Mouse (Mus musculus) intestine, postnatal 0 days (tissue): Measurements from ENCODE around the gene Gm40460. TPM values are rescaled to one million over a fixed set of nuclear protein-coding genes. Genes with fewer than 3 reads are reported as not detected.
"Not testable (repeated sequence)": the region's sequence is repeated elsewhere in the genome, so short reads cannot be mapped to it uniquely, and the experiment has no call there.

Experiments used
- ATAC-seq: fragments of 200-750 bp; cut with Nextera tagmentation; 2 replicates; pipeline ENCODE4 v1.8.0; 2017; ENCODE audit warnings: mild to moderate bottlenecking, moderate TSS enrichment, moderate library complexity
- H3K27ac ChIP-seq: fragments of 300-500 bp; sonication (generic); 2 replicates; pipeline ENCODE4 v1.5.1; 2014; ENCODE audit warnings: mild to moderate bottlenecking, low read depth, low read length, moderate library complexity
- H3K27me3 ChIP-seq: fragments of 300-500 bp; sonication (generic); replicated peaks from 2 replicates; pipeline ENCODE4 v1.6.1; 2014; ENCODE audit warnings: low read length, mixed read lengths; ENCODE audit not compliant: control insufficient read depth, insufficient read depth
- H3K36me3 ChIP-seq: fragments of 300-500 bp; sonication (generic); 2 replicates; pipeline ENCODE4 v1.6.1; 2014; ENCODE audit warnings: mild to moderate bottlenecking, moderate library complexity; ENCODE audit not compliant: control insufficient read depth, insufficient read depth
- H3K4me1 ChIP-seq: fragments of 300-500 bp; sonication (generic); replicated peaks from 2 replicates; pipeline ENCODE4 v1.6.1; 2014; ENCODE audit warnings: antibody characterized with exemption, low read length, mixed read lengths; ENCODE audit not compliant: control insufficient read depth, insufficient read depth
- H3K4me2 ChIP-seq: fragments of 300-500 bp; sonication (generic); replicated peaks from 2 replicates; pipeline ENCODE4 v1.6.1; 2014; ENCODE audit warnings: low read depth, mild to moderate bottlenecking, moderate library complexity
- H3K4me3 ChIP-seq: fragments of 300-500 bp; sonication (generic); 2 replicates; pipeline ENCODE4 v1.5.1; 2014; ENCODE audit warnings: low read depth, low read length
- H3K9ac ChIP-seq: fragments of 300-500 bp; sonication (generic); 2 replicates; pipeline ENCODE4 v1.6.1; 2014; ENCODE audit warnings: mild to moderate bottlenecking, low read depth, low read length
- H3K9me3 ChIP-seq: fragments of 300-500 bp; sonication (generic); 2 replicates; pipeline ENCODE4 v1.6.1; 2016; ENCODE audit warnings: mixed run types; ENCODE audit not compliant: control insufficient read depth
- CTCF ChIP-seq: sonication (generic); IDR thresholded peaks from 2 replicates; pipeline ENCODE4 v1.5.1; 2016; ENCODE audit warnings: low read depth, mild to moderate bottlenecking, control low read depth, antibody characterized with exemption, moderate library complexity
- WGBS: fragments of 180-500 bp; shearing (Covaris S2); extraction: QIAGEN DNeasy Blood & Tissue Kit; methylation state at CpG from one replicate; pipeline ENCODE4 v1.1.7; 2014; 5-methylcytosine and 5-hydroxymethylcytosine counted together
- polyA plus RNA-seq: library from polyadenylated mRNA; unstranded; fragments of >200 nt; fragmentation: Nextera tagmentation; extraction: Ambion mirVana; gene quantifications from 2 replicates; pipeline ENCODE4 v1.2.1, GENCODE M21; 2015

Gene Gm40460
- not detected in 2 replicates for polyA plus RNA-seq

- ATAC-seq, result no peak
- Histone ChIP-seq H3K4me1 (no peaks in the 10 kb centered on the region), H3K36me3 (no peaks in the 10 kb centered on the region), H3K9ac (no peak within 1 kb of the TSS), H3K27ac (no peak within 1 kb of the TSS), H3K27me3 (no peaks in the 10 kb centered on the region), H3K4me2 (no peak within 1 kb of the TSS), H3K4me3 (no peak within 1 kb of the TSS), H3K9me3 (peaks cover 5% of the 10 kb centered on the region; the same call in 1 of the 2 replicates)
- no peak for TF ChIP-seq CTCF
- WGBS, result 55% methylated on average over 2 of the region's 2 CpGs
Observed at GRCm38 (mm10) chr7:142240978-142241377, at the start of gene Gm40460. Gene Gm40460 (minus strand): TSS chr7:142241078.

GRCm38 (mm10) chr7:142285910-142286612 is 45.2 kb upstream of the Gm40460 start:
- not testable (repeated sequence) for H3K4me3 ChIP-seq, H3K27me3 ChIP-seq, H3K9me3 ChIP-seq, ATAC-seq, H3K9ac ChIP-seq, H3K27ac ChIP-seq, H3K36me3 ChIP-seq, H3K4me2 ChIP-seq, H3K4me1 ChIP-seq
- WGBS, result 38% methylated on average over 9 of the region's 9 CpGs

DNA sequence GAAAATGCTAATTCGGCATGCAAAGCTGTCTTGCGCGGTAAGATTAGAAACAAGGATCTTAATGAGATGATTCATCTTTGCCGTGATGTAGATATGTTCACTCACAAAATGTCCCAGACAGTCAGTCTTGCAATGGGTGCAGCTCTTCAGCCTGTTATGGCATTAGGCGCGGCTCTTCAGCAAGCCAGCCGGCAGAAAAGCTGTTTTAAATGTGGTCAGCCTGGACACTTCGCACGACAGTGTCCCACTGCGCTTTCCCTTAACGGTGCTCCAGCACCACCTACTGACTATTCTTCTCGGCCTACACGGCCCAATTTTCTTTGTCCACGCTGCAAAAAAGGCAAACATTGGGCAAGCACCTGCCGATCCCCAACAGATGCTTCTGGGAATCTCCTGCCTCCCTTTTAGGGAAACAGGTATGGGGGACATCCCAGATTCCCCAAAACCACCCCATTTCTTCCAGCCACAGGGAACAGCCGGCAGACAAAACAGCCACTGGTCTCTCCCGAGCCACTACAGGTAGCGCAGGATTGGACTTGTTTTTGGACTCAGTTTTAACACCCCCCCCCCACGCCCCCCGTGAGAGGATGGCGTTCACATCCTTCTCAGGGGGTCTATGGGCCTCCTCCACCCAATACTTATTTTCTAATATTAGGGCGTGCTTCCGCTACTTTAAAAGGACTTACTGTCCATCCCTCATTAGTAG is 44.4 kb upstream of the Gm40460 start:
- Histone ChIP-seq H3K4me1 (no peaks in the 10 kb centered on the region), H3K4me3 (peak overlapping the region; percentile 62; the same call in 1 of the 2 replicates), H3K4me2 (peak overlapping the region; percentile 96), H3K36me3 (no peaks in the 10 kb centered on the region), H3K9me3 (no peaks in the 10 kb centered on the region), H3K9ac (no peak overlapping the region), H3K27me3 (no peaks in the 10 kb centered on the region), H3K27ac (no peak overlapping the region)
- TF ChIP-seq CTCF, result peak; percentile 69
- WGBS, result 21% methylated on average over 23 of the region's 23 CpGs
- peak; percentile 55 for ATAC-seq

GRCm38 (mm10) chr7:142284615-142285080 is 43.8 kb upstream of the Gm40460 start:
- Histone ChIP-seq H3K27me3 (no peaks in the 10 kb centered on the region), H3K9me3 (no peaks in the 10 kb centered on the region), H3K4me1 (no peaks in the 10 kb centered on the region), H3K9ac (peak overlapping the region; percentile 54), H3K27ac (peak overlapping the region; percentile 64), H3K4me2 (peak overlapping the region; percentile 96), H3K4me3 (peak overlapping the region; percentile 62), H3K36me3 (no peaks in the 10 kb centered on the region)
- whole genome bisulfite sequencing, result 0% methylated on average over 19 of the region's 19 CpGs
- TF ChIP-seq CTCF, result peak; percentile 89
- ATAC-seq, result peak; percentile 70

GRCm38 (mm10) chr7:142284023-142284591 is 43.2 kb upstream of the Gm40460 start:
- under 1% methylated on average over 38 of the region's 38 CpGs for WGBS
- Histone ChIP-seq H3K9ac (peak overlapping the region; percentile 54), H3K27me3 (no peaks in the 10 kb centered on the region), H3K4me3 (peak overlapping the region; percentile 62), H3K36me3 (no peaks in the 10 kb centered on the region), H3K4me1 (no peaks in the 10 kb centered on the region), H3K27ac (peak overlapping the region; percentile 64), H3K9me3 (no peaks in the 10 kb centered on the region), H3K4me2 (peak overlapping the region; percentile 96)
- TF ChIP-seq CTCF, result peak; percentile 46
- ATAC-seq, result peak; percentile 67

DNA sequence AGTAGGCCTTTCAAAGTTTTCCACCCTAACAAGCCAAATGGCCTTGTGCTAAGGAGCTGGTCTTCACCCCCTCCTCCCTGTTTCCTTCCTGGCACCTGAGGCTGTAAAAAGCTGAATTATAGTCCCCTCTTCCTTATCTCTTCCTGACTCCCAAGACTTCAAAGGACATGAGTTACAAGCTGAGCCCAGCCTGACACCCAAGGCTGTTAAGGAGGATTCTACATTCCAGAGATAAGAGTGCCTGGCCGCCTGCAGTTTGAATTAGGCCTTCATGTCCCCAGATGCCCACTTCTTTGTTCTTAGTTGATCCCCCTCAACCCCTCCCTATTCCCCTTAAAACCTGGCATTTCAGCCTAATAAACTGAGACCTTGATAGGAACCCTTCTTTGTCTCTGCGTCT is 42.0 kb upstream of the Gm40460 start:
- not testable (repeated sequence) for H3K4me1 ChIP-seq, H3K4me3 ChIP-seq, H3K36me3 ChIP-seq, H3K9ac ChIP-seq, H3K9me3 ChIP-seq, ATAC-seq, H3K27ac ChIP-seq, H3K27me3 ChIP-seq, H3K4me2 ChIP-seq
- 26% methylated on average over 2 of the region's 2 CpGs for WGBS
